In the genomic region with DNA sequence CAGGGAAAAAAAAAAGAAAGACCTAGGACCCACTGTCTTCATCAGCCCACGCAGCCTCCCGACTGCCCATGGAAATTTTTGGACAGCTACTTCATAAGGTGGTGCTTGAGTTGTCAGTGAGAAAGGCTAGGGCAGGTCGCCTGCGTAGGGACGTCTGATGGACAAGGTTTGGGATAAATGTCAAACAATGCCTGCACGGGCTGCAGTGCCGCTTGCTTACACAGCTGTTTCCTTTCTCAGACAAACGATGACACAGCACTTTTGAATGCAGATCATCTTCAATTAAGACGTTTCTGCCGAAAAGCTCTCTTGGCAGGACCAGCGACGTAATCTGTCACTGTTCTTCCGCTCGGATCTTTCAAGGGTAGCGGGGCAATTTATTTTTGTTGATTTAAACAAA, we compare ENCODE assay signal across 8 mouse cellular contexts.
DNase-seq lines count a peak whose midpoint lies in the region; ATAC-seq lines count a peak whose summit lies in the region.

No protein-coding gene starts in this region.

- H3K27me3 ChIP-seq in embryonic facial prominence, embryonic 13.5 days, result no peaks in the 10 kb centered on the region
- H3K27me3 ChIP-seq in hindbrain, embryonic 13.5 days, result no peaks in the 10 kb centered on the region
- H3K27me3 ChIP-seq in liver, embryonic 12.5 days (replicated peaks), result no peaks in the 10 kb centered on the region

- peaks cover 55% of the 10 kb centered on the region for H3K4me1 ChIP-seq in embryonic facial prominence, embryonic 13.5 days
- peaks cover 48% of the 10 kb centered on the region for H3K4me1 ChIP-seq in hindbrain, embryonic 13.5 days (replicated peaks)
- peaks cover 36% of the 10 kb centered on the region for H3K4me1 ChIP-seq in liver, embryonic 12.5 days

- H3K9ac ChIP-seq in embryonic facial prominence, embryonic 13.5 days, result no peak overlapping the region
- peak overlapping the region; percentile 20; the same call in 1 of the 2 replicates for H3K9ac ChIP-seq in hindbrain, embryonic 13.5 days
- no peak overlapping the region for H3K9ac ChIP-seq in liver, embryonic 12.5 days

- WGBS in embryonic facial prominence, embryonic 13.5 days, result 19% methylated on average over 15 of the region's 15 CpGs
- WGBS in hindbrain, embryonic 13.5 days, result 8% methylated on average over 15 of the region's 15 CpGs
- WGBS in liver, embryonic 12.5 days (ENCODE audit: insufficient replicate concordance), result 19% methylated on average over 15 of the region's 15 CpGs

- intact Hi-C loops in heart, postnatal 25 days (cut with DNase I), result loop anchor here (5.0 kb wide), 1 partner anchor 80 kb away; no protein-coding TSS in a partner anchor

- H3K36me3 ChIP-seq in embryonic facial prominence, embryonic 13.5 days, result no peaks in the 10 kb centered on the region
- no peaks in the 10 kb centered on the region for H3K36me3 ChIP-seq in hindbrain, embryonic 13.5 days
- no peaks in the 10 kb centered on the region for H3K36me3 ChIP-seq in liver, embryonic 12.5 days

- peak; percentile 36 to 47 for DNase-seq in heart, adult 18-20 months
- no peak for DNase-seq in heart, postnatal 25 days (ENCODE audit: low spot score)
- DNase-seq in naive thymus-derived CD4-positive, alpha-beta T cell, adult 2 months (ENCODE audit: low read depth), result peak; percentile 21
- DNase-seq in urinary bladder, postnatal 4 days (ENCODE audit: low spot score in 2 of 2), result no peak
- no peak for DNase-seq in spleen, adult 12 weeks (ENCODE audit: low spot score)

- peak overlapping the region; percentile 40 for H3K4me2 ChIP-seq in embryonic facial prominence, embryonic 13.5 days
- H3K4me2 ChIP-seq in hindbrain, embryonic 13.5 days, result peak overlapping the region; percentile 44
- peak overlapping the region; percentile 57 for H3K4me2 ChIP-seq in liver, embryonic 12.5 days

- H3K4me3 ChIP-seq in embryonic facial prominence, embryonic 13.5 days, result no peak overlapping the region
- 0 out of 2 replicates have a peak overlapping the region, but pooled peaks have one; percentile 7 for H3K4me3 ChIP-seq in hindbrain, embryonic 13.5 days
- H3K4me3 ChIP-seq in liver, embryonic 12.5 days, result 0 out of 2 replicates have a peak overlapping the region, but pooled peaks have one; percentile 12

- 0 out of 2 replicates have a peak overlapping the region, but pooled peaks have one; percentile 23 for H3K27ac ChIP-seq in embryonic facial prominence, embryonic 13.5 days
- peak overlapping the region; percentile 63 for H3K27ac ChIP-seq in hindbrain, embryonic 13.5 days
- no peak overlapping the region for H3K27ac ChIP-seq in liver, embryonic 12.5 days

- ATAC-seq in embryonic facial prominence, embryonic 13.5 days (ENCODE audit: insufficient number of reproducible peaks, insufficient read depth, low FRiP score, low TSS enrichment, low read depth), result no peak
- peak; percentile 44; the same call in 1 of the 2 replicates for ATAC-seq in hindbrain, embryonic 13.5 days (ENCODE audit: low FRiP score)
- peak; percentile 29; the same call in 1 of the 2 replicates for ATAC-seq in liver, embryonic 12.5 days

- no peaks in the 10 kb centered on the region for H3K9me3 ChIP-seq in embryonic facial prominence, embryonic 13.5 days
- no peaks in the 10 kb centered on the region for H3K9me3 ChIP-seq in hindbrain, embryonic 13.5 days
- no peaks in the 10 kb centered on the region for H3K9me3 ChIP-seq in liver, embryonic 12.5 days (replicated peaks)

Comparison
In these comparisons a context has a peak if more than half of its experiments do, and no peak if none do; other contexts are left out.
1. DNase-seq: peak in heart, adult 18-20 months (2 of 2) and naive thymus-derived CD4-positive, alpha-beta T cell, adult 2 months (single experiment); none in heart, postnatal 25 days (single experiment), urinary bladder, postnatal 4 days (0 of 2) and spleen, adult 12 weeks (single experiment).
2. Peak in every context shown above with its lines, with median percentiles within 50 percentile points of each other: H3K4me2 ChIP-seq.